Mouse (Mus musculus) embryonic facial prominence, embryonic 11.5 days (tissue): ENCODE data around the gene Acsl5. TPM values are rescaled to one million over a fixed set of nuclear protein-coding genes. Genes with fewer than 3 reads are reported as not detected.

Experiments used
- ATAC-seq: fragments of 200-750 bp; cut with Nextera tagmentation; replicated peaks from 2 replicates; pipeline ENCODE4 v1.8.0; 2017; ENCODE audit warnings: low read depth; ENCODE audit not compliant: insufficient number of reproducible peaks, low FRiP score, low TSS enrichment
- DNase-seq: peaks from one replicate; pipeline ENCODE4 v3.0.0-alpha.2; 2015; ENCODE audit warnings: low spot score
- H3K27ac ChIP-seq: fragments of 300-500 bp; sonication (generic); replicated peaks from 2 replicates; pipeline ENCODE4 v1.5.1; 2014; ENCODE audit warnings: mild to moderate bottlenecking, low read depth, low read length, control low read depth
- H3K27me3 ChIP-seq: fragments of 300-500 bp; sonication (generic); 2 replicates; pipeline ENCODE4 v1.6.1; 2014; ENCODE audit warnings: mild to moderate bottlenecking, low read length, moderate library complexity, mixed read lengths; ENCODE audit not compliant: control insufficient read depth, insufficient read depth
- H3K36me3 ChIP-seq: fragments of 300-500 bp; sonication (generic); replicated peaks from 2 replicates; pipeline ENCODE4 v1.6.1; 2014; ENCODE audit warnings: low read depth, mild to moderate bottlenecking, low read length, moderate library complexity, mixed read lengths; ENCODE audit not compliant: control insufficient read depth, insufficient read depth
- H3K4me1 ChIP-seq: fragments of 300-500 bp; sonication (generic); 2 replicates; pipeline ENCODE4 v1.6.1; 2014; ENCODE audit warnings: low read length, mixed read lengths; ENCODE audit not compliant: control insufficient read depth, insufficient read depth
- H3K4me2 ChIP-seq: fragments of 300-500 bp; sonication (generic); 2 replicates; pipeline ENCODE4 v1.6.1; 2014; ENCODE audit warnings: low read depth, mild to moderate bottlenecking, control low read depth, low read length, moderate library complexity
- H3K4me3 ChIP-seq: fragments of 300-500 bp; sonication (generic); 2 replicates; pipeline ENCODE4 v1.5.1; 2014; ENCODE audit warnings: low read depth, low read length, control low read depth
- H3K9ac ChIP-seq: fragments of 300-500 bp; sonication (generic); replicated peaks from 2 replicates; pipeline ENCODE4 v1.6.1; 2014; ENCODE audit warnings: mild to moderate bottlenecking, control low read depth, low read length
- H3K9me3 ChIP-seq: fragments of 300-500 bp; sonication (generic); replicated peaks from 2 replicates; pipeline ENCODE4 v1.6.1; 2016; ENCODE audit warnings: mild to moderate bottlenecking, low read length, inconsistent platforms, mixed read lengths; ENCODE audit not compliant: control insufficient read depth
- WGBS: fragments of 180-500 bp; shearing (Covaris S2); extraction: QIAGEN DNeasy Blood & Tissue Kit; methylation state at CpG from one replicate; pipeline ENCODE4 v1.1.7; 2014; 5-methylcytosine and 5-hydroxymethylcytosine counted together
- polyA plus RNA-seq: library from polyadenylated mRNA; unstranded; fragments of >200 nt; fragmentation: Nextera tagmentation; extraction: Ambion mirVana; gene quantifications from 2 replicates; pipeline ENCODE4 v1.2.1, GENCODE M21; 2014

Gene Acsl5
- polyA plus RNA-seq, 1 experiment from 2014 or later: 30.0 TPM

- no peak overlapping the region for H3K4me3 ChIP-seq
- no peaks in the 10 kb centered on the region for H3K4me1 ChIP-seq
- no peak for ATAC-seq
- no peaks in the 10 kb centered on the region for H3K27me3 ChIP-seq
- H3K9me3 ChIP-seq: no peaks in the 10 kb centered on the region
- H3K4me2 ChIP-seq: no peak overlapping the region
- 81% methylated on average over 6 of the region's 6 CpGs for WGBS
- H3K27ac ChIP-seq: no peak overlapping the region
- H3K9ac ChIP-seq: no peak overlapping the region
- no peaks in the 10 kb centered on the region for H3K36me3 ChIP-seq
- DNase-seq: no peak
Observed at GRCm38 (mm10) chr19:55273340-55273739, 21.6 kb downstream of the Acsl5 start.

- no peaks in the 10 kb centered on the region for H3K27me3 ChIP-seq
- H3K9ac ChIP-seq: no peak overlapping the region
- no peaks in the 10 kb centered on the region for H3K4me1 ChIP-seq
- no peaks in the 10 kb centered on the region for H3K9me3 ChIP-seq
- DNase-seq (no peak), ATAC-seq (no peak)
- no peak overlapping the region for H3K4me2 ChIP-seq
- no peaks in the 10 kb centered on the region for H3K36me3 ChIP-seq
- 85% methylated on average over 4 of the region's 4 CpGs for WGBS
- H3K27ac ChIP-seq: no peak overlapping the region
- no peak overlapping the region for H3K4me3 ChIP-seq
Observed at GRCm38 (mm10) chr19:55276100-55276499, 24.4 kb downstream of the Acsl5 start.

DNA sequence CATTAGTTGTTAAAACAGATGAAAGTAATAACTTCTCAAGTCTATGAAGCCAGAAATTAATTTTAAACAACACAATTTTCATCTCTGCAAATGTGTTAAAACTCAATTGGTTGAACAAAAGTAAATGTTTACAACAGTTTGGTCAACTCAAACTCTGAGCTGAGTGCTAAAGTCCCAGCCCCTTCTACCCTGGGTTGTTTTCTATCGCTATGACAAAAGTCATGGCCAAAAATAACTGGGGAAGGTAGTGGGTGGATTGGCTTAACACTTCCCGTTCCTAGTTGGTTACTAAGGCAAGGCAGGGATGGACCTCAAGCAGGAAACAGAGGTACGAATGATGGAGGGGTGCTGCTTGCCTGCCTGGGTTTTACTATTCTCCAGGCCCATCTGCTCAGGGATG lies 25.0 kb downstream of the Acsl5 start:
- Histone ChIP-seq H3K27ac (no peak overlapping the region), H3K4me1 (no peaks in the 10 kb centered on the region), H3K9ac (no peak overlapping the region), H3K9me3 (no peaks in the 10 kb centered on the region), H3K36me3 (no peaks in the 10 kb centered on the region), H3K4me2 (no peak overlapping the region), H3K4me3 (no peak overlapping the region), H3K27me3 (no peaks in the 10 kb centered on the region)
- WGBS: 91% methylated on average over 3 of the region's 3 CpGs
- no peak for DNase-seq
- no peak for ATAC-seq

GRCm38 (mm10) chr19:55284093-55284492 lies 32.4 kb downstream of the Acsl5 start:
- Histone ChIP-seq H3K27me3 (no peaks in the 10 kb centered on the region), H3K4me2 (no peak overlapping the region), H3K9ac (no peak overlapping the region), H3K36me3 (no peaks in the 10 kb centered on the region), H3K4me3 (no peak overlapping the region), H3K27ac (no peak overlapping the region), H3K4me1 (no peaks in the 10 kb centered on the region), H3K9me3 (no peaks in the 10 kb centered on the region)
- no peak for ATAC-seq
- WGBS: 89% methylated on average over 4 of the region's 4 CpGs
- no peak for DNase-seq

GRCm38 (mm10) chr19:55286034-55286433 lies 34.3 kb downstream of the Acsl5 start:
- Histone ChIP-seq H3K9me3 (no peaks in the 10 kb centered on the region), H3K4me1 (no peaks in the 10 kb centered on the region), H3K4me3 (no peak overlapping the region), H3K36me3 (no peaks in the 10 kb centered on the region), H3K9ac (no peak overlapping the region), H3K27ac (no peak overlapping the region), H3K27me3 (no peaks in the 10 kb centered on the region), H3K4me2 (no peak overlapping the region)
- DNase-seq (no peak), ATAC-seq (no peak)
- WGBS: 87% methylated on average over 4 of the region's 4 CpGs

GRCm38 (mm10) chr19:55288974-55289373 lies 37.2 kb downstream of the Acsl5 start:
- H3K4me2 ChIP-seq: no peak overlapping the region
- H3K4me3 ChIP-seq: no peak overlapping the region
- no peaks in the 10 kb centered on the region for H3K9me3 ChIP-seq
- no peak overlapping the region for H3K9ac ChIP-seq
- no peaks in the 10 kb centered on the region for H3K4me1 ChIP-seq
- H3K36me3 ChIP-seq: no peaks in the 10 kb centered on the region
- H3K27me3 ChIP-seq: no peaks in the 10 kb centered on the region
- DNase-seq (no peak), ATAC-seq (no peak)
- H3K27ac ChIP-seq: no peak overlapping the region

DNA sequence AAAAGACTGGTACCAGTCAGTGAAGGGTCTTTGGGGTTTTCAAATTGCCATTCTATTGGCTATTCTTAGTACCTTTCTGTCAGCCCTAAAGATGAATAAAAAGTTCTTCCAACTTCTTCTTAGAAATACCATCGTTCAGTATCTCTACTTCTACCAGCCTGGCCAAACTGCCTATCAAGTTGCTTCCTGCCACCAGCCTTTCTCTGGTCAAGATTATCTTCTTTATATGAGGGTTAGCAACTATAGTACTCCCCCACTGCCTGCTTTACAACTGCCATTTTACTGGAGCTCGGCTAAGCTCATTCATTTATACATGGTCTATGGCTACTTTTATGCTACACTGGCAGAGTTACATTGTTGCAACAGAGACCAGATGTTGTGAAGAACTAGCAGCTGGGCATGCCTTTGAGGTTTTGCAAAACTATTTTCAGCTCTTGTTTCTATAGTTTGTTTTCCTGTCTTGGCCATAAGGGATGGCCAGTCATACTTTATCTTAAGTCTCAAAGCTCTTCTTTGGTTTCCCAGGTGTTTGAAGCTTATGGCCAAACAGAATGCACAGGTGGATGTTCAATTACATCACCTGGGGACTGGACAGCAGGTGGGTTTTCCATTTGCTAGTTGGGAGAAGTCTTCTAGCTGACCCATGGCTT lies 39.0 kb downstream of the Acsl5 start:
- H3K36me3 ChIP-seq: no peaks in the 10 kb centered on the region; the same call in 1 of the 2 replicates
- ATAC-seq (no peak), DNase-seq (no peak)
- no peak overlapping the region for H3K4me2 ChIP-seq
- WGBS: 85% methylated on average over 2 of the region's 2 CpGs
- H3K9ac ChIP-seq: no peak overlapping the region
- no peaks in the 10 kb centered on the region for H3K9me3 ChIP-seq
- no peak overlapping the region for H3K4me3 ChIP-seq
- no peaks in the 10 kb centered on the region for H3K4me1 ChIP-seq
- no peak overlapping the region for H3K27ac ChIP-seq
- no peaks in the 10 kb centered on the region for H3K27me3 ChIP-seq

GRCm38 (mm10) chr19:55292210-55292850 lies 40.6 kb downstream of the Acsl5 start:
- DNase-seq: no peak
- ATAC-seq: no peak
- H3K9me3 ChIP-seq: no peaks in the 10 kb centered on the region
- H3K4me3 ChIP-seq: no peak overlapping the region
- no peak overlapping the region for H3K4me2 ChIP-seq
- H3K27me3 ChIP-seq: no peaks in the 10 kb centered on the region
- H3K27ac ChIP-seq: no peak overlapping the region
- H3K36me3 ChIP-seq: peaks cover 4% of the 10 kb centered on the region; the same call in 1 of the 2 replicates
- WGBS: 91% methylated on average over 2 of the region's 2 CpGs
- no peak overlapping the region for H3K9ac ChIP-seq
- no peaks in the 10 kb centered on the region for H3K4me1 ChIP-seq
